Mouse (Mus musculus): ENCODE measurements around the gene Zfpl1.

- no peak for TF ChIP-seq POLR2A (IDR thresholded peaks at IDR 0.05; ENCODE audit: insufficient read depth, low read depth, low read length)
- no peak for TF ChIP-seq EP300 (IDR thresholded peaks at IDR 0.05; ENCODE audit: insufficient read depth, low read depth, low read length)
Measured at GRCm38 (mm10) chr19:6094119-6094518, 9.4 kb upstream of the Zfpl1 start, which contains the start of gene AC131692.1.

Measured in heart, adult 2 months (tissue).